Mouse (Mus musculus): ENCODE measurements around the gene Asb13.

DNA sequence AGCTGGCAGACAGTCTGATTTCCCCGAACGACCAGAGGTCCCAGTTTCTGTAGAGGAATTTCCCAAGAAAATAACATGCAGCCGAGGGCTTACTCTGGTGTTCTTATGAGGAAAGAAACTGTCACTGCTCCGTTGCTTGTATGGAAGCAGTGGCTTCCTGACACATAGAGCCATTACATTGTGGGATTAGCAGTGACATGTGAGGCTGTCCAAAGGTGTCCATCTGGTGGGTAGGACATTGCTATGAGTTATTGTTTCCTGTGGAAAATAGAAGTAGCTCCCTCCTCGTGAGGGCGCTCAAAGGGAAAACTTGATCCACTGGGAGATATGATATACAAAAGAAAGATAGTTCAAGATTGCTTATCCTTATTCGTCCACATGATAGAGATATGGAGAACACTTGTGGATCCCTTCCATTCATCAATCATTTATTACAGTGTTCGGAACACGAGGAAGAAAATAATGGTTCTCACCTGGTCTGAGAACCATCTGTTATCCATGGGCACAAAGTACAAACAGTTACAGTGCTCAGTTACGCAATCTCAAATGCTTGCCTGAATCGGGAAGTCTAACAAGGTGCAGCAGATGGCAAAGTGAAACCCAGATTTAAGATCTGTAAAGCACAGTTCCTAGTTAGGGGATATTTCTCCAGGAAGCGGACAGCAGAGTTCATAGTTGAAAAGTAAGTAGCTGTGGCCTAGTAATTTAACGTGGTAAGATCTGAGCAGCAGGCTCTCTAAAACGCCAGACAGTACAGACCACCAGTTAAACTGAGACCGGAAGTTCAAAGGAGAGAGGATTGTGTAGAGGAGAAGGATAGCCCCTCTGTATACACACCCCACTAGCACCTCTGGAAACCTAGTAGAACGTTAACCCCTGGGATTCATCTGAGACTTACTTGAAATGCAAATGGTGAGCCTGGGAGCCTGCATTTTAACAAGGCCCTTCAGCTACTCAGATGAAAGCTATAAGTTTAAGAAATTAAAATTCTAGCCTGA, 25.6 kb downstream of the Asb13 start:
- TF ChIP-seq CTCF (conservative IDR thresholded peaks at IDR 0.05; ENCODE audit: insufficient read depth, insufficient read length, low read depth, low read length) (no peak), POLR2A (IDR thresholded peaks at IDR 0.05; ENCODE audit: low read depth, low read length) (no peak)

Measured in kidney, adult 2 months (tissue).